Mouse (Mus musculus): ENCODE measurements around the gene Hsd11b2. TPM values are rescaled to one million over a fixed set of nuclear protein-coding genes. Genes with fewer than 3 reads are reported as not detected.

Gene Hsd11b2
- polyA plus RNA-seq, 1 experiment = 0.90 TPM

DNA sequence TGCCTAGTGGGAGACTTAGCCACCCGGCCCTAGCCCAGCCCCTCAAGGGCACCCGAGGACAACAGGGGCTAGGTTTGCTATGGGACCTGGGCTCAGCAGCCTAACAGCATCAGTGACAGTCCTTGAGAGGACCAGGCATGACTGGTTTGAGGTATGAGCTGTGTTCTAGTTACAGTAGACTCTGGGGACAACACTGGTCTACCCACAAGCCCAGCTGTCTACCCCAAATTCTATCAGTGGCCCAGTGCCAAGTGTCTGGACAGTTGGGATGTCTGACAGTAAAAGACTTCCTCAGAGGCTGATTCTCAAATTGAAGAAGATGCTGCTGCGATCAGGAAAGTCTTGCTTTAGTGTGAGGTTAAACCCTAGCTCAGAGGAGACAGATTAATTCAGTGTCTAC is 26.7 kb downstream of the Hsd11b2 start:
- TF ChIP-seq CTCF (IDR thresholded peaks at IDR 0.05; ENCODE audit: borderline replicate concordance, control insufficient read depth, extremely low read depth, insufficient read depth, low read length, poor library complexity) (no peak), POLR2A (IDR thresholded peaks at IDR 0.05; ENCODE audit: control insufficient read depth, extremely low read depth, insufficient read depth, low read length, poor library complexity) (no peak)
- Histone ChIP-seq H3K4me3 (ENCODE audit: control insufficient read depth, insufficient read depth, low read length) (no peak overlapping the region), H3K36me3 (ENCODE audit: control insufficient read depth, insufficient read depth, low read length) (no peaks in the 10 kb centered on the region), H3K4me1 (replicated peaks; ENCODE audit: control insufficient read depth, insufficient read depth, low read length) (no peaks in the 10 kb centered on the region), H3K27ac (ENCODE audit: control insufficient read depth, insufficient read depth, low read length) (no peak overlapping the region), H3K27me3 (ENCODE audit: control insufficient read depth, insufficient read depth, low read length) (no peaks in the 10 kb centered on the region)
- DNase-seq = no peak
- 89% methylated on average over 3 of the region's 3 CpGs for WGBS

DNA sequence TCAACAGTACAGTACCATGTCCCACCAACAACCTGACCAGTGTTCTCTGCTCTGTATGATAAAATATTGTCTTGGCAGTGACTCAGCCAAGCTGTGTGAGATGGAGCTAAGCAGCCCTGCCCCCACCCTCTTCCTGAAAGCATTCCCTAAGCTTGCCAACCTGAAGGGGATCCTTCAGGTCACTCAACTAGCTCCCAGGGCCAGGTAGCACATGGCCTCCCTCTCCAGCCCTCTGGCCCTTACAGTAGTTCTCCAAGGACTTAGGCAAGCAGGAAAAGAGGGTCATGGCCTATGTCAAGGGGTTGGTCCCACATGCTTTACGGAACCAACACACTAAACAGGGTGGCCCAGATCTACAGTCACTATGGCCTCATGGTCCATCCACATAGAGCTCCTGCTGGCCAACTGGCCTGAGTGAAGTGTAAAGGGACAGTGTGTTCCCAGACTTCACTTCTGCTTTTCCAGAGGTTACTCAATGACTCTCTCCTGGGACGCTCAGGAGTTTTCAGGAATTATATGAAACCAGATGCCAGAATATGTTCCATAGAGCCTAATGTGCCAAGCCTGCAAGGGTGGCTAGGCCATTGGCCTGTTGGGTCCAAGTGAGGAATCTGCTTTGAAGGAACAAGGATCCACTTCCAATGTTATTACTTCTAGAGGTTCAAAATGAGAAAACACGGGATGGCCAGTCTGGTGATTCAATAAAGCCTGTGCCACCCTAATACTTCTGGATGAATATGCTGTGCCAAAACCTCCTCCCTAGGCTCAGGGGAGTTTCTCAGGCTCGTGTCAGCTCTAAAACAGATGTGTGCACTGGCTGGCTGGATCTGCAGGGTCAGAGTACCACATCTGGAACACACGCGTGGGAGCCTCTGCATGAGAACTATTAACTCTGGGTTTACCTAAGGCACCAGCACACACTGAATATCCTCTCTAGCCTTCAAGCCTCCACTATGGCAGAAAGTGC is 28.1 kb downstream of the Hsd11b2 start:
- no peaks in the 10 kb centered on the region for H3K4me1 ChIP-seq (replicated peaks; ENCODE audit: control insufficient read depth, insufficient read depth, low read length)
- no peak for DNase-seq
- H3K36me3 ChIP-seq (ENCODE audit: control insufficient read depth, insufficient read depth, low read length) = no peaks in the 10 kb centered on the region
- H3K27me3 ChIP-seq (ENCODE audit: control insufficient read depth, insufficient read depth, low read length) = no peaks in the 10 kb centered on the region
- H3K4me3 ChIP-seq (ENCODE audit: control insufficient read depth, insufficient read depth, low read length) = no peak overlapping the region
- TF ChIP-seq CTCF (IDR thresholded peaks at IDR 0.05; ENCODE audit: borderline replicate concordance, control insufficient read depth, extremely low read depth, insufficient read depth, low read length, poor library complexity) = no peak
- TF ChIP-seq POLR2A (IDR thresholded peaks at IDR 0.05; ENCODE audit: control insufficient read depth, extremely low read depth, insufficient read depth, low read length, poor library complexity) = no peak
- 91% methylated on average over 6 of the region's 6 CpGs for WGBS
- no peak overlapping the region for H3K27ac ChIP-seq (ENCODE audit: control insufficient read depth, insufficient read depth, low read length)

DNA sequence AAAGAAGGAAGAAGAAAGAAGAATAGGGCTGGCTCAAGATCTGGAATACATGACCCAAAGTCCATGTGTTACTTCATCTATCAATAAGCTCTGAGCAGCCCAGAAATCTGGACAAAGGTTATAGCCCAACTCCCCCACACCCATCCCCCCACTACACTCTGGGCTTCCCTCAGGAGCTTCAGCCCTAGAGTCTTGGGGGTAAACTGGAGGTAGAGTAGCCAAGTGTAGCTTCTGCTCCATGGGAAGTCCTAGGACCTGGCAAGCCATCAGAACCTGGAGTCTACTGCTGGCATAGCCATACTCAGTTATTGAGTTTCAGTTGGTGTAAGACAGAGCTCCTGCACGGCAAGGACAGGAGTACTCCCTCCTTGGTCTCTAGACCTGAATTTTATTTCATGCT is 31.0 kb downstream of the Hsd11b2 start:
- H3K4me1 ChIP-seq (replicated peaks; ENCODE audit: control insufficient read depth, insufficient read depth, low read length) = no peaks in the 10 kb centered on the region
- no peaks in the 10 kb centered on the region for H3K36me3 ChIP-seq (ENCODE audit: control insufficient read depth, insufficient read depth, low read length)
- H3K4me3 ChIP-seq (ENCODE audit: control insufficient read depth, insufficient read depth, low read length) = no peak overlapping the region
- H3K27ac ChIP-seq (ENCODE audit: control insufficient read depth, insufficient read depth, low read length) = no peak overlapping the region
- H3K27me3 ChIP-seq (ENCODE audit: control insufficient read depth, insufficient read depth, low read length) = no peaks in the 10 kb centered on the region
- 97% methylated on average over 1 of the region's 1 CpGs for WGBS
- DNase-seq = no peak
- TF ChIP-seq POLR2A (IDR thresholded peaks at IDR 0.05; ENCODE audit: control insufficient read depth, extremely low read depth, insufficient read depth, low read length, poor library complexity) (no peak), CTCF (IDR thresholded peaks at IDR 0.05; ENCODE audit: borderline replicate concordance, control insufficient read depth, extremely low read depth, insufficient read depth, low read length, poor library complexity) (no peak)

DNA sequence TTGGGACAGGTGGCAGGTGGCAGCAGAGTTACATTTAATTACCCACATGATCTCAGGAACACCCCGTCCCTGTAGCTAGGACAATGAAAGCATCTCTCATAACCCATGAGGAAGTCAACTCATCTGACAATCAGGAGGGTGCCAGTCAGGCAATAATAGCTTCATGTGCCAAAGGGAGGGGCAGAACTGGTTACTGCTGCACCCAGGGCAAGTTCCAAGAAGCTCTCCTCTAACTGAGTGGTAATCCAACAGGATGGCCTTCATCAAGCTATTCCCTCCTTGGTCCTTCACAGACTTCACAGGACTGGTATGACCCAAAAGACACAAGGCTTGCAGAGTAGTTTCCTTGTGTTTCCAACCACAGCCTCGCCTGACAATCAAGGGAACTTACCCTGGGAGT is 31.5 kb downstream of the Hsd11b2 start:
- H3K27ac ChIP-seq (ENCODE audit: control insufficient read depth, insufficient read depth, low read length) = no peak overlapping the region
- 80% methylated on average over 2 of the region's 2 CpGs for WGBS
- H3K36me3 ChIP-seq (ENCODE audit: control insufficient read depth, insufficient read depth, low read length) = no peaks in the 10 kb centered on the region
- TF ChIP-seq POLR2A (IDR thresholded peaks at IDR 0.05; ENCODE audit: control insufficient read depth, extremely low read depth, insufficient read depth, low read length, poor library complexity) (no peak), CTCF (IDR thresholded peaks at IDR 0.05; ENCODE audit: borderline replicate concordance, control insufficient read depth, extremely low read depth, insufficient read depth, low read length, poor library complexity) (no peak)
- no peak overlapping the region for H3K4me3 ChIP-seq (ENCODE audit: control insufficient read depth, insufficient read depth, low read length)
- H3K27me3 ChIP-seq (ENCODE audit: control insufficient read depth, insufficient read depth, low read length) = no peaks in the 10 kb centered on the region
- H3K4me1 ChIP-seq (replicated peaks; ENCODE audit: control insufficient read depth, insufficient read depth, low read length) = no peaks in the 10 kb centered on the region
- no peak for DNase-seq

DNA sequence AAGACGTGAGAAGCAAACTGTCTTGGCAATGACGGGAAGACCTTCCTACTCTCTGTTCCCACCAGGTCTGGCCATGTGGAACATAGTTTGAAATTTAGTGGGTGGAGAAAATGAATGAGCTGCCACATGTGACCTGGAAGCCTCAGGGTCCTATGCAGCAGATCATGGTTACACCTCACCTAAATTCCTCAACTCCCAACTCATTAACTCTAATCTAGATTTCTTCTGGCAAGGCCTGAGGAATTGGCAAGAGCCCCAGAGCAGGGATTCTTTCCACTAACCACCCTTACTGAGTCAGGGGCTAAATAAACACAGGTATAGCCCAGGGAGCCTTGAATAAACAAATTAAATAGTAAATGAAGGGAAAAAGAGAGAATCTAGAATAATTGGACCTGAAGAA is 33.5 kb downstream of the Hsd11b2 start:
- no peaks in the 10 kb centered on the region for H3K36me3 ChIP-seq (ENCODE audit: control insufficient read depth, insufficient read depth, low read length)
- WGBS = 100% methylated on average over 2 of the region's 2 CpGs

DNA sequence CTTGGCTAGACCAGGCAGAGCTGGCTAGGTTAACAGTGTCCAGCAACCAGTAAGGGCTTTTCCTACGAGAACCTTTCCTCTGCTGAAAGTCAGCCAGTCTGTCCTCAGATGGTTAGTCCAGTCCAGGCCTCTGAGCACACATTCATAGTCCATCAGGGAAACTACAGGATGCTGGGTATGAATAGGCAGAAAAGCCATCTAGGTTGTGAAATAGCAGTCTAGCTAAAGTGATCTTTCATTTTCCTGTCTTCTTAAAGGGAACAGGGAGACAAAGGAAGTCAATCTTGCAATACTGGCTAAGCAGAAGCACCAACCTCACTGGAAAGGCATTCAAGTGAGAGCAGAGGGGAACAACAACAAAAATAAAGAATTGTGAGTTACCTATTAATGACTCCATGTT is 34.3 kb downstream of the Hsd11b2 start:
- TF ChIP-seq POLR2A (IDR thresholded peaks at IDR 0.05; ENCODE audit: control insufficient read depth, extremely low read depth, insufficient read depth, low read length, poor library complexity) = no peak
- TF ChIP-seq CTCF (IDR thresholded peaks at IDR 0.05; ENCODE audit: borderline replicate concordance, control insufficient read depth, extremely low read depth, insufficient read depth, low read length, poor library complexity) = no peak
- 89% methylated on average over 1 of the region's 1 CpGs for WGBS
- Histone ChIP-seq H3K36me3 (ENCODE audit: control insufficient read depth, insufficient read depth, low read length) (no peaks in the 10 kb centered on the region), H3K27me3 (ENCODE audit: control insufficient read depth, insufficient read depth, low read length) (no peaks in the 10 kb centered on the region), H3K27ac (ENCODE audit: control insufficient read depth, insufficient read depth, low read length) (no peak overlapping the region), H3K4me3 (ENCODE audit: control insufficient read depth, insufficient read depth, low read length) (no peak overlapping the region), H3K4me1 (replicated peaks; ENCODE audit: control insufficient read depth, insufficient read depth, low read length) (no peaks in the 10 kb centered on the region)
- DNase-seq = no peak

More for the DNA sequence above, 33.5 kb downstream of the Hsd11b2 start:
- Histone ChIP-seq H3K27me3 (ENCODE audit: control insufficient read depth, insufficient read depth, low read length) (no peaks in the 10 kb centered on the region), H3K4me3 (ENCODE audit: control insufficient read depth, insufficient read depth, low read length) (no peak overlapping the region), H3K4me1 (replicated peaks; ENCODE audit: control insufficient read depth, insufficient read depth, low read length) (no peaks in the 10 kb centered on the region), H3K27ac (ENCODE audit: control insufficient read depth, insufficient read depth, low read length) (no peak overlapping the region)
- TF ChIP-seq POLR2A (IDR thresholded peaks at IDR 0.05; ENCODE audit: control insufficient read depth, extremely low read depth, insufficient read depth, low read length, poor library complexity) (no peak), CTCF (IDR thresholded peaks at IDR 0.05; ENCODE audit: borderline replicate concordance, control insufficient read depth, extremely low read depth, insufficient read depth, low read length, poor library complexity) (no peak)
- no peak for DNase-seq

Measured in thymus, adult 2 months (tissue).